Mouse (Mus musculus) G1E (cell line): Measurements from ENCODE around the gene Lman2.

Source experiments
- CTCF ChIP-seq: IDR thresholded peaks from 2 replicates; pipeline ENCODE4 v1.5.1; 2012; ENCODE audit warnings: low read depth, low read length, inconsistent platforms, mixed read lengths
- GATA1 ChIP-seq: IDR thresholded peaks from 2 replicates; pipeline ENCODE4 v1.6.1; 2012; ENCODE audit warnings: borderline replicate concordance, low read length, inconsistent platforms, mixed read lengths
- TAL1 ChIP-seq: conservative IDR thresholded peaks from 2 replicates; pipeline ENCODE4 v1.6.1; 2012; ENCODE audit warnings: low read depth, low read length, inconsistent platforms, mixed read lengths

- no peak for TF ChIP-seq CTCF
- no peak for TF ChIP-seq GATA1
- TF ChIP-seq TAL1 = no peak
These were observed 49.5 kb downstream of the Lman2 start for GRCm38 (mm10) chr13:55313051-55313450.
